Mouse (Mus musculus): ENCODE results near the gene Becn1. TPM values are rescaled to one million over a fixed set of nuclear protein-coding genes. Genes with fewer than 3 reads are reported as not detected.

Becn1 gene
- total RNA-seq, 2 experiments from 2014 or later, result 202 to 214 TPM

DNA sequence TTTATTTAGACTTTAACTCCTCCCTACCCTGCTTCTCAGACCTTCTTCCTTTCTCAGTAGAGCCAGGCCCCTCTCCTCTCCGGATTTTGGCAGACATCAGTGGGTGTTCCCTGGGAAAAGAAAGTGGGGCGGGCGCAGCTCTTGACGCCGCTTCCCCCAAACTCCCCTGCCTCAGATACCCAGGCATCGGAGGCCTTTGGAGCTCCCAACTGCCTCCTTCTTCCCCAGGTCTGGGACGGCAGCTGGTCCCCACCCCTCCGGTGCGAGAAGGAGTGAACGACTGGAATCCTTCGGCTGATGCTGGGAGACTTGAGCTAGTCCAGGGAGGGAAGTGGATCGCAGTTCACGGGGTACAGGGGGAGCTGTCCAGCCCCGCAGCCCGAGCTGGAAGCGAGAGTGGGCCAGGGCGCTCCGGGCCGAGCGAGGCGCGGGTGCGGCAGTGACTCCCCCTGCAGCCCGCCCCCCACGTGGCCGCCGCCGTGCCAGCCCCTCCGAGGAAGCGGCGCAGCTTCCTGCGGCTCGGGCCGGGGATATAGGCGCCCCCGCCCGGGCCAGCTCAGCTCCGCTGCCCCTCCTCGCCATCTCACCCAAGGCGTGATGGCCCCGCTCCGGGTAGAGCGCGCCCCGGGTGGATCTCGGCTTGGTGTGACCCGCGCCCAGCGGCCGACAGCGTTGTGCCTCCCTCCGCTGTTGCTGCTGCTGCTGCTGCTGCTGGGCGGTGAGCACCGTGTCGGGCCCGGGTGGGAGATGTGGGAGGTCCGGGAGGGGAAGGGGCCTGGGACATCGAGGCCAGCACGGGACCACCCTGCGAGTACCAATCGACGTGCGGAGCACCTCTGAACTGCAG, 56.0 kb downstream of the Becn1 start, which contains the start of gene Ramp2:
Ramp2 (plus strand) TSS at position 174 of the 847 bp plus-strand sequence.
- DNase-seq (ENCODE audit: low spot score in 2 of 2), result peak in 1 of 2 experiments; percentile 27

GRCm38 (mm10) chr11:101245071-101245470, 57.0 kb downstream of the Becn1 start:
- no peak for DNase-seq (ENCODE audit: low spot score in 2 of 2)

GRCm38 (mm10) chr11:101238071-101238647, 63.9 kb downstream of the Becn1 start:
- peak; percentile 26 to 39 for DNase-seq (ENCODE audit: low spot score in 2 of 2)

DNA sequence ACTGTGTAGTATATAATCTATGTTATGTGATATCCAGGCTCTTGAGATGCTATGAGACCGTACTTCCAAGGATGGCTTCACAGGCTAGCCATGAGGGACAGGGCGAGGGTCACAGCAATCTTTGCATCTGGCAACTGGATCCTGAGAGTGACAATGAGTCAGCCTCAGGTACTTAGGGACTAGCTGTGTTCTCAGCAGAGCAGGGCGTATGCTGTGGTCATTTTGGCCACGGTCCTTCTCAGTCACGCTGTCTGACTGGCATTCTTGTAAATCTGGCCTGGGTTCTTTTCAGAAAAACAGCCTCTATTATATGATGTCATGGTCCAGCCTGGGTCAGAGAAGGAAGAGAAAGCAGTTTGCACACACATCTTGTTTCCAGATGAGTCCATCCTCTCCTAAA, 65.3 kb downstream of the Becn1 start:
- no peak for DNase-seq (ENCODE audit: low spot score in 2 of 2)

Other genes with a start within 250 kb of the Becn1 start
- gene Naglu, start 232.3 kb downstream of the Becn1 start, total RNA-seq (2021), result 1 to 10 TPM; 7.0 to 7.9 TPM
- gene Hsd17b1, start 223.9 kb downstream of the Becn1 start, total RNA-seq (2021), result under 1 TPM; 0.59 to 0.91 TPM
- 10 to 100 TPM; 22.5 to 24.6 TPM for gene Coasy, start 219.7 kb downstream of the Becn1 start, total RNA-seq (2021)
- gene Mlx, start 215.0 kb downstream of the Becn1 start, total RNA-seq (2021), result 10 to 100 TPM; 39.5 to 46.6 TPM
- 1 to 10 TPM; 3.0 to 3.6 TPM for gene Psmc3ip, start 206.8 kb downstream of the Becn1 start, total RNA-seq (2021)
- gene Retreg3, start 182.4 kb downstream of the Becn1 start, total RNA-seq (2021), result 10 to 100 TPM; 53.9 to 57.8 TPM
- gene Tubg1, start 182.3 kb downstream of the Becn1 start, total RNA-seq (2021), result 10 to 100 TPM; 44.5 to 53.3 TPM
- gene Tubg2, start 146.4 kb downstream of the Becn1 start, total RNA-seq (2021), result 10 to 100 TPM; 48.6 to 54.5 TPM
- 100 to 1,000 TPM; 158 to 160 TPM for gene Cntnap1, start 131.8 kb downstream of the Becn1 start, total RNA-seq (2021)
- 10 to 100 TPM; 14.2 to 16.7 TPM for gene Plekhh3, start 130.9 kb downstream of the Becn1 start, total RNA-seq (2021)
- gene Ccr10, start 126.8 kb downstream of the Becn1 start, total RNA-seq (2021), result under 1 TPM in 1 of 2 experiments, not detected in 1; 0.28 TPM
- gene Ezh1, start 75.8 kb downstream of the Becn1 start, total RNA-seq (2021), result 10 to 100 TPM; 55.7 to 62.7 TPM
- 10 to 100 TPM; 31.4 to 37.8 TPM for gene Ramp2, start 56.3 kb downstream of the Becn1 start, total RNA-seq (2021)
- 10 to 100 TPM; 56.8 to 65.8 TPM for gene Vps25, start 48.6 kb downstream of the Becn1 start, total RNA-seq (2021)
- gene Wnk4, start 41.7 kb downstream of the Becn1 start, total RNA-seq (2021), result 1 to 10 TPM; 7.0 to 8.8 TPM
- gene Cntd1, start 23.3 kb downstream of the Becn1 start, total RNA-seq (2021), result under 1 TPM; 0.46 to 0.56 TPM
- gene Coa3, start 23.2 kb downstream of the Becn1 start, total RNA-seq (2021), result 100 to 1,000 TPM; 103 to 112 TPM
- 100 to 1,000 TPM; 128 to 131 TPM for gene Psme3, start 13.9 kb upstream of the Becn1 start, total RNA-seq (2021)
- gene Aoc2, start 22.8 kb upstream of the Becn1 start, total RNA-seq (2021), result 1 to 10 TPM; 5.4 to 6.9 TPM
- under 1 TPM; 0.61 to 0.74 TPM for gene Aoc3, start 28.3 kb upstream of the Becn1 start, total RNA-seq (2021)
- gene G6pc, start 65.3 kb upstream of the Becn1 start, total RNA-seq (2021), result not detected
- gene Aarsd1, start 115.3 kb upstream of the Becn1 start, total RNA-seq (2021), result 10 to 100 TPM; 47.6 to 48.8 TPM
- gene Gm27029, start 122.5 kb upstream of the Becn1 start, total RNA-seq (2021), result 1 to 10 TPM; 8.2 to 8.6 TPM
- 10 to 100 TPM; 40.9 to 46.9 TPM for gene Rundc1, start 122.8 kb upstream of the Becn1 start, total RNA-seq (2021)
- 1 to 10 TPM; 4.1 to 4.5 TPM for gene Ptges3l, start 123.0 kb upstream of the Becn1 start, total RNA-seq (2021)
- 10 to 100 TPM; 51.0 to 52.1 TPM for gene Rpl27, start 140.0 kb upstream of the Becn1 start, total RNA-seq (2021)
- gene Ifi35, start 146.1 kb upstream of the Becn1 start, total RNA-seq (2021), result 1 to 10 TPM; 2.6 to 3.2 TPM
- 100 to 1,000 TPM; 158 to 161 TPM for gene Rnd2, start 162.7 kb upstream of the Becn1 start, total RNA-seq (2021)
- gene Vat1, start 163.9 kb upstream of the Becn1 start, total RNA-seq (2021), result 10 to 100 TPM; 37.9 to 44.5 TPM
- gene Brca1, start 249.7 kb upstream of the Becn1 start, total RNA-seq (2021), result 1 to 10 TPM in 1 of 2 experiments, under 1 TPM in 1; 0.74 to 1.2 TPM
- 100 to 1,000 TPM; 135 to 198 TPM for gene Nbr1, start 249.9 kb upstream of the Becn1 start, total RNA-seq (2021)

Measured in left cerebral cortex, adult 18-20 months (tissue).